Mouse (Mus musculus): ENCODE measurements around the gene Il1f5.

The Il1f5 gene

GRCm38 (mm10) chr2:24276654-24277053 lies at the start of gene Il1f5:
Gene Il1f5 (plus strand): TSS chr2:24276954.
- no peak for DNase-seq (ENCODE audit: low spot score in 2 of 2)

GRCm38 (mm10) chr2:24227191-24227590 lies 49.6 kb upstream of the Il1f5 start:
- DNase-seq (ENCODE audit: low spot score in 2 of 2), result no peak

GRCm38 (mm10) chr2:24267503-24267902 lies 9.3 kb upstream of the Il1f5 start:
- no peak for DNase-seq (ENCODE audit: low spot score in 2 of 2)

GRCm38 (mm10) chr2:24273619-24274018 lies 3.1 kb upstream of the Il1f5 start:
- no peak for DNase-seq (ENCODE audit: low spot score in 2 of 2)

- no peak for DNase-seq (ENCODE audit: low spot score in 2 of 2)
Observed at GRCm38 (mm10) chr2:24275146-24275545, 1.6 kb upstream of the Il1f5 start.

- DNase-seq (ENCODE audit: low spot score in 2 of 2), result no peak
Observed at GRCm38 (mm10) chr2:24290896-24291295, 14.1 kb downstream of the Il1f5 start, which contains the start of gene Il1f10. Gene Il1f10 (plus strand): TSS chr2:24291196.

- DNase-seq (ENCODE audit: low spot score in 2 of 2), result no peak
Observed at GRCm38 (mm10) chr2:24294616-24295015, 17.9 kb downstream of the Il1f5 start.

- peak; percentile 39 to 72 for DNase-seq (ENCODE audit: low spot score in 2 of 2)
Observed at GRCm38 (mm10) chr2:24296837-24297236, 20.1 kb downstream of the Il1f5 start.

- DNase-seq (ENCODE audit: low spot score in 2 of 2), result no peak
Observed at GRCm38 (mm10) chr2:24311302-24312001, 34.7 kb downstream of the Il1f5 start.

- DNase-seq (ENCODE audit: low spot score in 2 of 2), result no peak
Observed at GRCm38 (mm10) chr2:24316919-24317318, 40.2 kb downstream of the Il1f5 start.

- DNase-seq (ENCODE audit: low spot score in 2 of 2), result no peak
Observed at GRCm38 (mm10) chr2:24317919-24318598, 41.3 kb downstream of the Il1f5 start.

All from right cerebral cortex, adult 2 months (tissue).